Mouse (Mus musculus) heart, embryonic 16.5 days (tissue): ENCODE data around the gene Bach2. TPM values are rescaled to one million over a fixed set of nuclear protein-coding genes. Genes with fewer than 3 reads are reported as not detected.
A peak's percentile ranks its signal among the peaks of the same experiment; 100 is the strongest.

Experiments
- ATAC-seq: fragments of 200-750 bp; cut with Nextera tagmentation; replicated peaks from 2 replicates; pipeline ENCODE4 v1.8.0; 2017; ENCODE audit warnings: moderate number of reproducible peaks; ENCODE audit not compliant: insufficient read depth, low FRiP score; ENCODE audit errors: extremely low read depth
- H3K27ac ChIP-seq: fragments of 300-500 bp; sonication (generic); 2 replicates; pipeline ENCODE4 v1.5.1; 2014; ENCODE audit warnings: mild to moderate bottlenecking, low read length, control low read depth, moderate library complexity
- H3K27me3 ChIP-seq: fragments of 300-500 bp; sonication (generic); 2 replicates; pipeline ENCODE4 v1.6.1; 2014; ENCODE audit warnings: low read length, mixed read lengths; ENCODE audit not compliant: control insufficient read depth, insufficient read depth
- H3K36me3 ChIP-seq: fragments of 300-500 bp; sonication (generic); 2 replicates; pipeline ENCODE4 v1.6.1; 2014; ENCODE audit not compliant: control insufficient read depth, insufficient read depth
- H3K4me1 ChIP-seq: fragments of 300-500 bp; sonication (generic); 2 replicates; pipeline ENCODE4 v1.6.1; 2014; ENCODE audit warnings: low read length, mixed read lengths; ENCODE audit not compliant: control insufficient read depth, insufficient read depth
- H3K4me2 ChIP-seq: fragments of 300-500 bp; sonication (generic); 2 replicates; pipeline ENCODE4 v1.6.1; 2014; ENCODE audit warnings: low read depth, mild to moderate bottlenecking, control low read depth, low read length
- H3K4me3 ChIP-seq: fragments of 300-500 bp; sonication (generic); 2 replicates; pipeline ENCODE4 v1.5.1; 2014; ENCODE audit warnings: mild to moderate bottlenecking, control low read depth, low read length
- H3K9ac ChIP-seq: fragments of 300-500 bp; sonication (generic); 2 replicates; pipeline ENCODE4 v1.6.1; 2014; ENCODE audit warnings: low read length, control low read depth
- H3K9me3 ChIP-seq: fragments of 300-500 bp; sonication (generic); replicated peaks from 2 replicates; pipeline ENCODE4 v1.6.1; 2016; ENCODE audit warnings: low read length; ENCODE audit not compliant: control insufficient read depth
- WGBS: fragments of 180-500 bp; shearing (Covaris S2); extraction: QIAGEN DNeasy Blood & Tissue Kit; methylation state at CpG from one replicate; pipeline ENCODE4 v1.1.7; 2014; 5-methylcytosine and 5-hydroxymethylcytosine counted together
- polyA plus RNA-seq: library from polyadenylated mRNA; unstranded; fragments of >200 nt; fragmentation: Nextera tagmentation; extraction: Ambion mirVana; gene quantifications from 2 replicates; pipeline ENCODE4 v1.2.1, GENCODE M21; 2015

Gene Bach2
- polyA plus RNA-seq, 1 experiment from 2014 or later: 5.0 TPM

DNA sequence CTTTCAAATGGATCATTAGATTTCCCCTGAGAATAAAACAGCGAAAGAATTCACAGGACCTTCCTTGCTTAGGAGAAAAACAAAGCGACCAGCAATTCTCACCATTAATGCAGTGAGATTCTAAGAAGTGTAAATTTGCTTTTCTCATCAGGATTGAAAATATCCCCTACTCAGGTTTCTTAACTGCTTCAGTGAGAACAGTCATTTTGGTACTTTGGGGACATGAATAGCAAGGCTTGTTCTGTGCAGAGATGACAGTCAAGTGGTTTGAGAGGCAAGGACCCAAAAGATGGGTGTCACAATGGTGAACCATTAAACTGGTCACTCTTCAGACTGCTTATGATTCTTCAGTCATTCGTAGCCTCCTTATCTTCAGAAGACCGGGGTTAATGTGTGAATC, 263.6 kb downstream of the Bach2 start:
- 83% methylated on average over 4 of the region's 4 CpGs for WGBS
- Histone ChIP-seq H3K4me3 (no peak overlapping the region), H3K27me3 (no peaks in the 10 kb centered on the region), H3K27ac (no peak overlapping the region), H3K36me3 (no peaks in the 10 kb centered on the region), H3K4me1 (peaks cover 15% of the 10 kb centered on the region), H3K9me3 (no peaks in the 10 kb centered on the region), H3K4me2 (no peak overlapping the region), H3K9ac (no peak overlapping the region)
- no peak for ATAC-seq

DNA sequence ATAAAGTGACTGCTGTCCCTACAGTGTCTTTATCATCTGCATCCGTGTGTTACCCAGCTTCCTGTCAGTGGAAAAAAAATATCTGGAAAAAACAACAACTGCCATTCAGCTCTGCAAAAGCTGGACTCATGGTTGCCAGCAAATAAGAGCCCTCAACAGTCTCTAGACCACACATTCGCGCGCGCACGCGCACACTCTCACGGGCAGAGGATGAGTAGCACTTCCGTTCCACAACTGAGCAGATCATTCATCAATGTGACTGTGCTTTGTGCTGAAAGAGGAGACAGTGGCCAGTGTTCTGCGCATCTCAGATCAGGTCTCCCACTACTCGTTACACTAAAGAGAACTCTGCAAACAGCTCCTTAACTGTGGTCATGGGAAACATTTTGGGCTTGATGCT, 265.6 kb downstream of the Bach2 start:
- Histone ChIP-seq H3K4me3 (no peak overlapping the region), H3K27me3 (no peaks in the 10 kb centered on the region), H3K4me2 (no peak overlapping the region), H3K4me1 (peaks cover 31% of the 10 kb centered on the region), H3K36me3 (no peaks in the 10 kb centered on the region), H3K9ac (no peak overlapping the region), H3K27ac (no peak overlapping the region), H3K9me3 (no peaks in the 10 kb centered on the region)
- ATAC-seq: no peak
- WGBS: 68% methylated on average over 11 of the region's 11 CpGs

DNA sequence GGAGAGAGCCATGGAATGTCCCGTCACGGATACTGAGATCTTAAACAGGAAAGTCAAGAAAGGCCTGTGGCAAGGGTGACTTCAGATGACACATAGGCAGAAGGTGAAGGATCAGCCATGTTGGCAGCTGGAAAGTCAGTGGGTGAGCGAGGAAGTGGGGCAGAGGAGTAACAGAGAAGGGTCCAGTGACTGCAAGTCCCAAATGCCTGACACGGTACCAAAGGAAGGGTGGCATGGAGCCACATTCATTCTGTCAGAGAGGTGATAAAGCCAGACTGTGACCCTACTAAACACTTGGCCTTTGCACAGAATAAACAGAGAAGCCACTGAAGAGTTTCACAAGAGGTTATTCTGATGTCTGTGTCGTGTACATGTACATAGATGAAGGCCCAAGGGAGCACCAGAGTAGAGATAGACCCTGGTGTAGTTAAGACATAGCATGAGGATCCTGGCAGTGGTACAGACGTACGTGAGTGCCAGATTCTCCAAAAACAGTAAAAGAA, 267.8 kb downstream of the Bach2 start:
- Histone ChIP-seq H3K4me2 (no peak overlapping the region), H3K9me3 (no peaks in the 10 kb centered on the region), H3K27me3 (no peaks in the 10 kb centered on the region), H3K9ac (no peak overlapping the region), H3K4me1 (peaks cover 44% of the 10 kb centered on the region), H3K36me3 (no peaks in the 10 kb centered on the region), H3K4me3 (no peak overlapping the region), H3K27ac (peak overlapping the region; percentile 76)
- 65% methylated on average over 7 of the region's 7 CpGs for WGBS
- ATAC-seq: no peak

DNA sequence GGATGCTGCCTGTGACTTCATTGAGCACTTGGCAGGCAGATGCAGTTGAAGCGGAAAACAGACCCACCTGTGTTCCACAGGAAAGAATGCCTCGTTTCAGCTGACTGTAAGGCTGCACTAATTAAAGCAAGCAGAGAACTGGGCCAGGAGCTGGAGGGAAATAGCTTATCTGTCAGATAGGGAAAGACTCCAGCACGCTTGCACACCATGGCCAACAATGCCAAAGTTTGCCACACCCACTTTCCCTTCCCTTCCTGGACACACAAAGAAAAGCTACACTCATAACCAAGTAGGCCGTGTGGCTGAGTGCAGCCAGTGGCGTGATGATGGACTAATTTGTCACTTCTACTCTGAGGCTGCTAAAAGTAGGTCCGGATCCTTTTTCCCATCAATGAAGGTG, 268.4 kb downstream of the Bach2 start:
- H3K27ac ChIP-seq: peak overlapping the region; percentile 76
- H3K4me1 ChIP-seq: peaks cover 44% of the 10 kb centered on the region
- no peaks in the 10 kb centered on the region for H3K36me3 ChIP-seq
- peak; percentile 75 for ATAC-seq
- H3K4me3 ChIP-seq: no peak overlapping the region
- H3K4me2 ChIP-seq: no peak overlapping the region
- H3K27me3 ChIP-seq: no peaks in the 10 kb centered on the region
- 39% methylated on average over 6 of the region's 6 CpGs for WGBS
- H3K9ac ChIP-seq: no peak overlapping the region
- no peaks in the 10 kb centered on the region for H3K9me3 ChIP-seq

DNA sequence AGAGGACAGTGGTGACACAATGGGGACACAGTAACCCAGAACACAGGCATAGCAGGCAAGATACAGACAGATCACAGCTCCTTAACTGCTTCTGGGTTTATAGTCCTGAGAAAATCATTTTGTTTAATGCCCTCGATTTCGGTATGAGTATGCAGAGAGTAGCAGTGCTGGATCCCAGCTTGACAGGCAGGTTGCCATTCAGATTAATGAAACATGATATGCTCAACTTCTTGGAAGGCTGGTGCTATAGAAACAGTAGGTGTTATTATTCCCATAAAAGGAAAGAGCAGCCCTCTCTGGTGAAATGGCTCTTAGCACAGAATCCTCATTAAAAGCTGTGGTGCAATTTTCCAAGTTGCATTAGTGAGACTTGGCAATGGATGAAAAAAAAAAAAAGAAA, 270.0 kb downstream of the Bach2 start:
- Histone ChIP-seq H3K27me3 (no peaks in the 10 kb centered on the region), H3K36me3 (no peaks in the 10 kb centered on the region), H3K9ac (no peak overlapping the region), H3K27ac (peak overlapping the region; percentile 75), H3K4me1 (peaks cover 44% of the 10 kb centered on the region), H3K4me2 (no peak overlapping the region; the same call in 1 of the 2 replicates), H3K4me3 (no peak overlapping the region), H3K9me3 (no peaks in the 10 kb centered on the region)
- no peak for ATAC-seq
- WGBS: 31% methylated on average over 2 of the region's 2 CpGs

DNA sequence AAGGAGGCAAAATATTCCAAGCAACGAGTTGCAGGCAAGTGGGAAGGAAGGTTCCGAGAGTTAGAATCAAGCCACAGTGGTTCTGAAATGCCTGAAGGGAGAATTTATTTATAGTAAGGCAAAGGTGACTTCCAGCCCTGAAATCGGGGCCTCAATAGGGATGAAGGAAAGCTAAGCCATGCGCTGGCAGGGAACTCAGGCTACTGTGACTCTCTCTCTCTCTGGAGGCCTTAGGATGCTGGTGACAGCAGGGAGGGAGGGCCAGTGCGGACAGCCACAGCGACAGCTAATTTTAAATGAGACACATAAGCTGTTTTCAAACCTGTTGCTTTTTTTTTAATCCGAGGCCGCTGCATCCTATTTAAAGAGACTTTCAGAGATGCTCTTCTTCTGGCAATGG, 270.4 kb downstream of the Bach2 start:
- Histone ChIP-seq H3K9me3 (no peaks in the 10 kb centered on the region), H3K4me3 (no peak overlapping the region), H3K9ac (no peak overlapping the region), H3K27ac (peak overlapping the region; percentile 75), H3K36me3 (no peaks in the 10 kb centered on the region), H3K4me1 (peaks cover 44% of the 10 kb centered on the region), H3K4me2 (peak overlapping the region; percentile 28; the same call in 1 of the 2 replicates), H3K27me3 (no peaks in the 10 kb centered on the region)
- 26% methylated on average over 8 of the region's 8 CpGs for WGBS
- ATAC-seq: peak; percentile 68

DNA sequence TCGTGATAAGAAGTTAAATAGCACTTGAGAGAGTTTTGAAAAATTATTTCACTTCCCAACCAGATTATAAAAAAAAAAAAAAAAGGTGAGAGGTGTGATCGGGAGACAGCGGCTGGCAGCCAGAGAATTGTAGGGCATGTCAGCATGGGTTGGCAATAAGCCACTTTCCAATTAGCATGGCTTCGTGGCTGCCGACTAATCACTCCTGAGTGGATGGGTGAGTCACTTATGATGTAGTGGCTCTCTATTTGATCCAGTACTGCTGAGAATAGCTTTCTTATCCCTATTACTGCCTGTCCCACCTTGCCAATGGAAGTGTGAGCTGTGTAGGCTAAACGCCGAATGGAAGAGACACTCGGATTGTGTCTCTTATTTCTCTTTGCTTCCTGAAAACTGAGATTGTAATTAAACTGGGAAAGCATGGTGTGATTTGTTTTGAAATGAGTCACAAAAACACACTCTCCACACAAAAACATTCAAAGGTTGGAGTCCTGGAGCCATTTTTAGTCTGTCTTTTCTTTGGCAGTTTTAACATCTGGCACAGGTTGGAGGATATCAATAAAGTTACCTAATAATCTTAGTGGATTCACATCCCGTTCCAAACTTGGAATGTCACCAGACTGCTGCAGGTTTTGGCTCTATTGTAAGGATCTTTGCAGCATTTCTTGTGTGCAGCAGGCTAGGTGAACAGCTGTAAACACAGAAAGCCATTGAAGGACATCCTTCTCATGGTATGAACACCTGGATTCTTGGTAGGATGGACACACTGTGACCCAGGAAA, 271.4 kb downstream of the Bach2 start:
- Histone ChIP-seq H3K36me3 (no peaks in the 10 kb centered on the region), H3K27me3 (no peaks in the 10 kb centered on the region), H3K9me3 (no peaks in the 10 kb centered on the region), H3K9ac (0 out of 2 replicates have a peak overlapping the region, but pooled peaks have one; percentile 20), H3K27ac (peak overlapping the region; percentile 83), H3K4me3 (no peak overlapping the region), H3K4me1 (peaks cover 44% of the 10 kb centered on the region), H3K4me2 (peak overlapping the region; percentile 43; the same call in 1 of the 2 replicates)
- ATAC-seq: peak; percentile 68
- 31% methylated on average over 9 of the region's 9 CpGs for WGBS

DNA sequence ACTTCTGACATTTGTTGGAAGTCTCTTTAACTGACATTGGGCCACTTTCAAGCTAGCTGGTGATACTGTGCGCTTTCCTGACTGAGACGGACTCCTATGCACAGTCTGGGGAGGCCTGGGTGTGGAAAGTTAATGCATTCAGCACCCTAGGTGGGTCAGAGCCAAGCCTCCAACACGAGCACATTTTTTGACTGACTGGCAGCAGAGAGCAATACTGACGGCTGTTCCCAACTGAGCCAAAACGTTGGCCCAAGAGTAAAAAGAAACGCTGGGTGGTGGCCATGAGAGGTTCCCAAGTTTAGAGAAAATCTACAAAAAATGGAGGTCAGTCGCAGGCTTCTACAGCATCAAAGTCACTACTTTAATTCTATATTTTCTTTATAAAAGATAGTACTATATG, 272.3 kb downstream of the Bach2 start:
- Histone ChIP-seq H3K27ac (no peak overlapping the region; the same call in 1 of the 2 replicates), H3K4me3 (no peak overlapping the region), H3K9me3 (no peaks in the 10 kb centered on the region), H3K4me2 (no peak overlapping the region), H3K27me3 (no peaks in the 10 kb centered on the region), H3K4me1 (peaks cover 42% of the 10 kb centered on the region), H3K36me3 (no peaks in the 10 kb centered on the region), H3K9ac (no peak overlapping the region)
- ATAC-seq: no peak
- 64% methylated on average over 7 of the region's 7 CpGs for WGBS

DNA sequence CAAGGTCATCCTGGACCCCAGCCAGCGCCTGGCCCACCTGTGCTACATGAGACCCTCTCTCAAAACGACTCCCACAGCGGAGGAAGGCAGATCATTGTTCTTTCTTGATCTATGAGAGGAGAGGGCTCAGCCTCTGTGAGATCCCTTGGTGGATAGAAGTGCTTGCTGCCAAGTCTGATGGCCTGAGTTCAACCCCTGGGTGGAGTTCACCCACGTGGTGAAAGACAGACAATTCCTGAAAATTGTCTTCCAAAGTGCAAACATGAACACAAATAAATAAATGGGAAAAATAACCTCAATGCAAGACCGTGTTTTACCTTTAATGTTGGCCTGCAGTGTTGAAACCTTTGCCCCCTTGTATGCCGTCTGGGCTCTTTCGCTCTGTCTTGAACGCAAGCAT, 277.5 kb downstream of the Bach2 start:
- no peaks in the 10 kb centered on the region for H3K36me3 ChIP-seq
- peaks cover 29% of the 10 kb centered on the region for H3K4me1 ChIP-seq
- H3K9ac ChIP-seq: no peak overlapping the region
- no peak overlapping the region for H3K4me2 ChIP-seq
- no peaks in the 10 kb centered on the region for H3K27me3 ChIP-seq
- H3K9me3 ChIP-seq: no peaks in the 10 kb centered on the region
- H3K27ac ChIP-seq: no peak overlapping the region
- no peak for ATAC-seq
- WGBS: 86% methylated on average over 8 of the region's 8 CpGs
- H3K4me3 ChIP-seq: no peak overlapping the region
